Mouse (Mus musculus): Measurements from ENCODE around the gene Mon1b. TPM values are rescaled to one million over a fixed set of nuclear protein-coding genes. Genes with fewer than 3 reads are reported as not detected.
A peak's percentile ranks its signal among the peaks of the same experiment; 100 is the strongest.

The Mon1b gene
- polyA plus RNA-seq, 1 experiment from 2014 or later = 11.4 TPM

- peaks cover 2% of the 10 kb centered on the region; the same call in 1 of the 2 replicates for H3K4me1 ChIP-seq (ENCODE audit: control insufficient read depth, insufficient read depth, low read depth, low read length)
- no peak for ATAC-seq
- 69% methylated on average over 8 of the region's 8 CpGs for WGBS
- H3K4me2 ChIP-seq (ENCODE audit: low read length) = no peak overlapping the region
- no peaks in the 10 kb centered on the region for H3K27me3 ChIP-seq (replicated peaks; ENCODE audit: control insufficient read depth, insufficient read depth, low read length)
- no peaks in the 10 kb centered on the region for H3K9me3 ChIP-seq (ENCODE audit: control insufficient read depth, low read length)
- no peaks in the 10 kb centered on the region for H3K36me3 ChIP-seq (ENCODE audit: control insufficient read depth, insufficient read depth, low read length)
- H3K27ac ChIP-seq (ENCODE audit: low read depth, low read length) = no peak overlapping the region
- no peak overlapping the region for H3K9ac ChIP-seq (ENCODE audit: low read depth, low read length)
- no peak overlapping the region for H3K4me3 ChIP-seq (ENCODE audit: low read length)
These were observed 30.6 kb downstream of the Mon1b start for GRCm38 (mm10) chr8:113665951-113666350.

GRCm38 (mm10) chr8:113666714-113667432, 31.5 kb downstream of the Mon1b start:
- no peaks in the 10 kb centered on the region for H3K9me3 ChIP-seq (ENCODE audit: control insufficient read depth, low read length)
- no peak overlapping the region for H3K27ac ChIP-seq (ENCODE audit: low read depth, low read length)
- no peak overlapping the region for H3K4me2 ChIP-seq (ENCODE audit: low read length)
- H3K4me3 ChIP-seq (ENCODE audit: low read length) = no peak overlapping the region
- H3K36me3 ChIP-seq (ENCODE audit: control insufficient read depth, insufficient read depth, low read length) = no peaks in the 10 kb centered on the region
- no peak overlapping the region for H3K9ac ChIP-seq (ENCODE audit: low read depth, low read length)
- 70% methylated on average over 16 of the region's 16 CpGs for WGBS
- no peak for ATAC-seq
- peaks cover 2% of the 10 kb centered on the region; the same call in 1 of the 2 replicates for H3K4me1 ChIP-seq (ENCODE audit: control insufficient read depth, insufficient read depth, low read depth, low read length)
- H3K27me3 ChIP-seq (replicated peaks; ENCODE audit: control insufficient read depth, insufficient read depth, low read length) = no peaks in the 10 kb centered on the region

GRCm38 (mm10) chr8:113669924-113670323, 34.5 kb downstream of the Mon1b start:
- Histone ChIP-seq H3K27me3 (replicated peaks; ENCODE audit: control insufficient read depth, insufficient read depth, low read length) (no peaks in the 10 kb centered on the region), H3K4me3 (ENCODE audit: low read length) (no peak overlapping the region), H3K36me3 (ENCODE audit: control insufficient read depth, insufficient read depth, low read length) (no peaks in the 10 kb centered on the region), H3K9ac (ENCODE audit: low read depth, low read length) (no peak overlapping the region), H3K27ac (ENCODE audit: low read depth, low read length) (no peak overlapping the region), H3K9me3 (ENCODE audit: control insufficient read depth, low read length) (no peaks in the 10 kb centered on the region), H3K4me2 (ENCODE audit: low read length) (no peak overlapping the region), H3K4me1 (ENCODE audit: control insufficient read depth, insufficient read depth, low read depth, low read length) (peaks cover 2% of the 10 kb centered on the region; the same call in 1 of the 2 replicates)
- ATAC-seq = no peak
- WGBS = 91% methylated on average over 10 of the region's 10 CpGs

GRCm38 (mm10) chr8:113672599-113673255, 37.3 kb downstream of the Mon1b start:
- no peak overlapping the region for H3K9ac ChIP-seq (ENCODE audit: low read depth, low read length)
- 72% methylated on average over 11 of the region's 11 CpGs for WGBS
- no peaks in the 10 kb centered on the region for H3K4me1 ChIP-seq (ENCODE audit: control insufficient read depth, insufficient read depth, low read depth, low read length)
- no peak overlapping the region for H3K27ac ChIP-seq (ENCODE audit: low read depth, low read length)
- H3K4me3 ChIP-seq (ENCODE audit: low read length) = no peak overlapping the region
- H3K27me3 ChIP-seq (replicated peaks; ENCODE audit: control insufficient read depth, insufficient read depth, low read length) = no peaks in the 10 kb centered on the region
- H3K4me2 ChIP-seq (ENCODE audit: low read length) = no peak overlapping the region
- H3K36me3 ChIP-seq (ENCODE audit: control insufficient read depth, insufficient read depth, low read length) = no peaks in the 10 kb centered on the region
- H3K9me3 ChIP-seq (ENCODE audit: control insufficient read depth, low read length) = no peaks in the 10 kb centered on the region
- peak; percentile 64; the same call in 1 of the 2 replicates for ATAC-seq

DNA sequence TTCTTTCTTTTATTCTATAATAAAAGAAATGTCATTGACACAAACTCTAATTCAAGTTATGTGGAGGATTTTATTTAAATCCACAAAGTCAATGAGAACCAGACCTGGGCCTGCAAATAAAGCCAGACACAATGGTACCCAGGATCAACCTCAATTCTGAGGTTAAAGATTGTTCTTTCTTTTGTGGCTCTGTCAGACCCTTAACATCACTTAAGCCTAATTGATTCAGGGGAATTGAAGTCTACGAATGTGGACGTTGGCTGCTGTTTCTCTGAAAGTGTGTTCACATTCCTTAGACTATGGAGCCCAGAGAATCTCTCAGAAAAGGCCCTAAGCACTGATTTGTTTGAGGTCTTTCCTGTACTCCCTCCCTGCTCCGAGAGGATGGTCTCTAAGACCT, 37.9 kb downstream of the Mon1b start:
- no peak for ATAC-seq
- no peak overlapping the region for H3K27ac ChIP-seq (ENCODE audit: low read depth, low read length)
- 51% methylated on average over 3 of the region's 3 CpGs for WGBS
- H3K27me3 ChIP-seq (replicated peaks; ENCODE audit: control insufficient read depth, insufficient read depth, low read length) = no peaks in the 10 kb centered on the region
- no peaks in the 10 kb centered on the region for H3K9me3 ChIP-seq (ENCODE audit: control insufficient read depth, low read length)
- H3K4me1 ChIP-seq (ENCODE audit: control insufficient read depth, insufficient read depth, low read depth, low read length) = no peaks in the 10 kb centered on the region
- H3K4me3 ChIP-seq (ENCODE audit: low read length) = no peak overlapping the region
- no peak overlapping the region for H3K4me2 ChIP-seq (ENCODE audit: low read length)
- no peak overlapping the region for H3K9ac ChIP-seq (ENCODE audit: low read depth, low read length)
- H3K36me3 ChIP-seq (ENCODE audit: control insufficient read depth, insufficient read depth, low read length) = no peaks in the 10 kb centered on the region

DNA sequence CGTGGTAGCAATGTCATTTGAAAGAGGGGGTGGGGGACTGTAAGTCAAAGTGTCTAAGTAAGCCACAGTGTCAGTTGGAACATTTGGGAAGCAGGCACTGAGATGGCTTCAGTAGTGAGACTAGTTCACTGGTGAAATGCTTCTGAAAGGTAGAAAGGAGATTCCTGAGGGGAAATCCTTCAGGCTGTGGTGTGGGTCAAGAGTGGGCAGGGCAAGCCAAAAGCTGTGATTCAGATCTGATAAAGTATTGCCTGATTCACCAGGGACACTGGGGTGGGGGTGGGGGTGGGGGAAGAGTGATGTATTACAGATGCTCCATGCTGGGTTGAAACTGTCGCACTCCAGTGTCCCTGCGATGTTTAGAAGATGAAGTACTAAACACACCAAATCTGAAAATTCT, 39.2 kb downstream of the Mon1b start:
- Histone ChIP-seq H3K9me3 (ENCODE audit: control insufficient read depth, low read length) (no peaks in the 10 kb centered on the region), H3K27me3 (replicated peaks; ENCODE audit: control insufficient read depth, insufficient read depth, low read length) (no peaks in the 10 kb centered on the region), H3K4me1 (ENCODE audit: control insufficient read depth, insufficient read depth, low read depth, low read length) (no peaks in the 10 kb centered on the region), H3K36me3 (ENCODE audit: control insufficient read depth, insufficient read depth, low read length) (no peaks in the 10 kb centered on the region), H3K9ac (ENCODE audit: low read depth, low read length) (no peak overlapping the region), H3K4me2 (ENCODE audit: low read length) (no peak overlapping the region), H3K27ac (ENCODE audit: low read depth, low read length) (no peak overlapping the region), H3K4me3 (ENCODE audit: low read length) (no peak overlapping the region)
- WGBS = 76% methylated on average over 3 of the region's 3 CpGs
- no peak for ATAC-seq

GRCm38 (mm10) chr8:113675281-113675680, 39.9 kb downstream of the Mon1b start:
- H3K4me3 ChIP-seq (ENCODE audit: low read length) = no peak overlapping the region
- H3K27ac ChIP-seq (ENCODE audit: low read depth, low read length) = no peak overlapping the region
- H3K9me3 ChIP-seq (ENCODE audit: control insufficient read depth, low read length) = no peaks in the 10 kb centered on the region
- H3K4me2 ChIP-seq (ENCODE audit: low read length) = no peak overlapping the region
- no peaks in the 10 kb centered on the region for H3K36me3 ChIP-seq (ENCODE audit: control insufficient read depth, insufficient read depth, low read length)
- 63% methylated on average over 2 of the region's 2 CpGs for WGBS
- 0 out of 2 replicates have a peak, but pooled peaks have one; percentile 48 for ATAC-seq
- no peaks in the 10 kb centered on the region for H3K27me3 ChIP-seq (replicated peaks; ENCODE audit: control insufficient read depth, insufficient read depth, low read length)
- H3K9ac ChIP-seq (ENCODE audit: low read depth, low read length) = no peak overlapping the region
- H3K4me1 ChIP-seq (ENCODE audit: control insufficient read depth, insufficient read depth, low read depth, low read length) = no peaks in the 10 kb centered on the region

DNA sequence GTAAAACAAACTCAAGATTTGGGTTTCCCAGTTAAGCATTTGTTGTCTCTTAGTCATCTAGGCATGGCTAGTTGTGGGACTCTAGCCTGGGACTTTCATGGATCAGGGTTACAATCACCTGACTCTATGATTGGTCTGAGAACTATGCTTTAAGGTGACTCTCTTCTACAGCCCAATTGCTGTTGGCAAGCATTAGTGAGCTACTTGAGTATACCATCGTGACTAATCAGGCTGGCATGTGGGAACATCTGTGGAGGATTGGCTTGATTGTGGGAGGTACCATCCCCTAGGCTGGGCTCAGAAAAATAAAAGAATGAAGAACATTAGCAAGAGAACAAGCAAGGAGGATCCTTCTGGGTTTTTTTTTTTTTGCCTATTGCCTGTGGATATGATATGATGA, 41.4 kb downstream of the Mon1b start:
- no peak overlapping the region for H3K27ac ChIP-seq (ENCODE audit: low read depth, low read length)
- H3K4me3 ChIP-seq (ENCODE audit: low read length) = no peak overlapping the region
- H3K4me1 ChIP-seq (ENCODE audit: control insufficient read depth, insufficient read depth, low read depth, low read length) = no peaks in the 10 kb centered on the region
- no peak overlapping the region for H3K9ac ChIP-seq (ENCODE audit: low read depth, low read length)
- no peak overlapping the region for H3K4me2 ChIP-seq (ENCODE audit: low read length)
- no peaks in the 10 kb centered on the region for H3K36me3 ChIP-seq (ENCODE audit: control insufficient read depth, insufficient read depth, low read length)
- no peak for ATAC-seq
- no peaks in the 10 kb centered on the region for H3K9me3 ChIP-seq (ENCODE audit: control insufficient read depth, low read length)
- WGBS = 86% methylated on average over 1 of the region's 1 CpGs
- H3K27me3 ChIP-seq (replicated peaks; ENCODE audit: control insufficient read depth, insufficient read depth, low read length) = no peaks in the 10 kb centered on the region

DNA sequence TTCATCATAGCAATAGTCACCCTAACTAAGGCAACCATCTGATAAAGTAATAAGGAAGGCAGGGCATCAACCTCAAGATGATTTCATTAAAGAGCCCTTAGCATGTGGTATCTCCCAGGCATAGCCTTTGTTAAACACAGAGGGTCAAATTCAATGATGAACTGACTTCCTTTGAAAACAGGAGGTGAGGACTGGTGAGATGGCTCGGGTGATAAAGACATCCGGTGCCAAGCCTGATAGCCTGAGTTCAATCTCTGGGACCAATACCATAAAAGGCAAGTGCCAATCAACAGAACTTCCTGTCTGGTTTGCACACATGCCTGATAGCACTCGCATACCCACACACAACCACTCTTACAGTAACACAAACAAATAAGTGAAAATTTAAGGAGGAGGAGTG, 44.0 kb downstream of the Mon1b start:
- H3K9ac ChIP-seq (ENCODE audit: low read depth, low read length) = no peak overlapping the region
- no peaks in the 10 kb centered on the region for H3K36me3 ChIP-seq (ENCODE audit: control insufficient read depth, insufficient read depth, low read length)
- H3K27ac ChIP-seq (ENCODE audit: low read depth, low read length) = no peak overlapping the region
- 77% methylated on average over 3 of the region's 3 CpGs for WGBS
- no peaks in the 10 kb centered on the region for H3K4me1 ChIP-seq (ENCODE audit: control insufficient read depth, insufficient read depth, low read depth, low read length)
- no peak overlapping the region for H3K4me2 ChIP-seq (ENCODE audit: low read length)
- no peak for ATAC-seq
- H3K4me3 ChIP-seq (ENCODE audit: low read length) = no peak overlapping the region
- 0 out of 2 replicates have a peak, but pooled peaks cover 2% of the 10 kb centered on the region for H3K9me3 ChIP-seq (ENCODE audit: control insufficient read depth, low read length)
- H3K27me3 ChIP-seq (replicated peaks; ENCODE audit: control insufficient read depth, insufficient read depth, low read length) = no peaks in the 10 kb centered on the region

Data from hindbrain, embryonic 16.5 days (tissue).